Mouse (Mus musculus): Measurements from ENCODE around the gene Olfr585.

Olfr585 gene

GRCm38 (mm10) chr7:103097420-103097819 lies at the start of gene Olfr585:
Olfr585 (plus strand) TSS chr7:103097720.
- in situ Hi-C loops (cut with MboI, MseI), result no loop called here

- in situ Hi-C loops (cut with MboI, MseI), result no loop called here
Measured at GRCm38 (mm10) chr7:103051000-103051399, 46.5 kb upstream of the Olfr585 start, which contains the start of gene Olfr583. Olfr583 (plus strand) TSS chr7:103051300.

- in situ Hi-C loops (cut with MboI, MseI), result no loop called here
Measured at GRCm38 (mm10) chr7:103081585-103081984, 15.9 kb upstream of the Olfr585 start, which contains the start of gene Olfr584. Olfr584 (plus strand) TSS chr7:103081885.

- in situ Hi-C loops (cut with MboI, MseI), result no loop called here
Measured at GRCm38 (mm10) chr7:103119406-103119805, 21.9 kb downstream of the Olfr585 start.

- in situ Hi-C loops (cut with MboI, MseI), result no loop called here
Measured at GRCm38 (mm10) chr7:103125538-103125937, 28.0 kb downstream of the Olfr585 start, which contains the start of gene Olfr586. Olfr586 (minus strand) TSS chr7:103125638.

GRCm38 (mm10) chr7:103140579-103140978 lies 43.1 kb downstream of the Olfr585 start, which contains the start of gene Olfr588-ps1:
Olfr588-ps1 (plus strand) TSS chr7:103140879.
- in situ Hi-C loops (cut with MboI, MseI), result no loop called here

Measured in T-helper 17 cell (primary cell).